Mouse (Mus musculus) layer of hippocampus, postnatal 25 days (tissue): Measurements from ENCODE around the gene St3gal2. TPM values are rescaled to one million over a fixed set of nuclear protein-coding genes. Genes with fewer than 3 reads are reported as not detected.
"Not testable (repeated sequence)": the region's sequence is repeated elsewhere in the genome, so short reads cannot be mapped to it uniquely, and the experiment has no call there.

Experiments used
- DNase-seq, 2 experiments: peaks; one replicate each; pipeline ENCODE4 v3.0.0; 2022; ENCODE audit warnings: mixed read lengths in 2 of 2, low spot score in 1 of 2; ENCODE audit errors: extremely low spot score in 1 of 2
- microRNA-seq, 2 experiments: library from miRNA; unstranded; fragments of <30 nt; microRNA quantifications; one replicate each; pipeline ENCODE4 v1.2.0; 2021
- total RNA-seq, 2 experiments: library from RNA; stranded (reverse); gene quantifications; 2 replicates each; pipeline ENCODE4 v1.2.3; 2021

Gene St3gal2
- total RNA-seq, 2 experiments from 2014 or later: 95.8 to 101 TPM

DNA sequence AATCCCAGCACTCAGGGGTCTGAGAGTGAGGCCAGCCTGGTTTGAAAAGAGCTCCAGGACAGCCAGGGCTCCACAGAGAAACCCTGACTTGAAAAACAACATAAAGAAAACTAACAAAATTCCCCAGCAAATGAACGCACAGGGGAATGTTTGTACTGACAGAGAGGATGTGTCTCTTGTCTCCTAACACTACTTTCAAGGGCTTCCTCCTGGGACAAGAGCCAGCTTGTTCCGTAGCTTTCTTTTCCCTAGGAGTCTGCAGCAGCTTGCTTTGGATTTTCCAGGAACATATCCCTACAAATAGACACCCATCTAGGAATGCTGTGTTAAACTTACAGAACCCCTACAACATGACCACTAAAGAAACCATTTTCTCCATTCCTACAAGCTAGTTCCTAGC, 58.3 kb downstream of the St3gal2 start:
- DNase-seq: not testable (repeated sequence)

DNA sequence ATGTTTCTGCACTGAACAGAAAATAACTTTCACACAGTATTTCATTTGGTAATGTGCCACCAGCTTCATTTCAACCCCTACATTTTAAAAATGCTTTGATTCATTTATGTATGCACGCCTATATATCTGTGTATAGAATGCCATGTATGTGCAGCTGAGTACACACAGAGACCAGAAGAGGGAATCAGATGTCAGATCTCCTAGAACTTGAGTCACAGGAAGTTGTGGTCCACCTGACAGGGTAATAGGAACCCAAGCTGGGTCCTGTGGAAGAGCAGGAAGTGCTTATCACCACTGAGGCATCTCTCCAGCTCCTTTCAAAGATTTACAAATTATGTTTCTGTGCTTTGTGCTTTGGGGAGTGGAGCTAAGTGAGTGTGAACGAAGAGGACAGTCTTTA, 61.6 kb downstream of the St3gal2 start:
- no peak for DNase-seq

DNA sequence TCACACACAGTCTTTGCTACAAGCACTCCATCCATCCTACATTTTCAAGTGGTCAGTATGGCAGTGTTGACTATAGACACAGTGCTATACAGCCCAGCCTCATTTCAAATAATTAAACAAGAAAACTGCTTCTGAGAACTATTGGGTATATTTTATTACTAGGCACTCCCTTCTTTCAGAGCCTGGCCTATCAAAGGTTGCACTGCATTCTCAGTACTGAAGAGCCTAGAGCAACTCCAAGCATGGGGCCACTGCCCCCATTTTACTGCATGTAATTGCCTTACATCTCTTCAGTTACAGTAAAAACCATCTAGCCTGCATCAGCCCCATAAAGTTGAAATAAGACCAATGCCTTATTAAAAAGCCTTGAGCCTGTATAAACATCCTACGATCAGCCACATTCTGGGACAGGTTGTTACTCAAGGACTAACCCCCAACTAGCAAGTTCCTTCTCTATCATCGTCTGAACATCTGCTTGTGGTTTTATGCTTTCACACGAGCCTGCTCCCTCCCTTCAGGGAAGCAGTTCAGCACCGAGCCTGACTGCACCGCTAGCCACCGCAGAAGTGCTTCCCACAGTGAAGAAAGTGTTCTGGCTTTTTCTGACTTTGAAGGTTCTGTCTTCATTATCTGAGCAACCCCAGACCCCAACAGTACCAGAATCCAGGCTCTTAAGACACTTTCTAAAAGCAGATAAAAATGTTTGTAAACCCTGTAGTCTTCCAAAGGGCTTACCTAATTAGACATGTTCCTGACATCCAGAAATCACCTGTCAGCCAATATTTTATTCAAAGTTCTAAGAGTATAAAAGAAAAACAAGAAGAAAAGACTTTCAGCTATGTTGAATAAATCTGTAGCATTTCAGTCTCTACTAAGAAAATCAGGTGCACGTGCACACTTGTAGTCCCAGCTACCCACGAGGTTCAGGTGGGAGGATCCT, 68.4 kb downstream of the St3gal2 start:
- DNase-seq: no peak

DNA sequence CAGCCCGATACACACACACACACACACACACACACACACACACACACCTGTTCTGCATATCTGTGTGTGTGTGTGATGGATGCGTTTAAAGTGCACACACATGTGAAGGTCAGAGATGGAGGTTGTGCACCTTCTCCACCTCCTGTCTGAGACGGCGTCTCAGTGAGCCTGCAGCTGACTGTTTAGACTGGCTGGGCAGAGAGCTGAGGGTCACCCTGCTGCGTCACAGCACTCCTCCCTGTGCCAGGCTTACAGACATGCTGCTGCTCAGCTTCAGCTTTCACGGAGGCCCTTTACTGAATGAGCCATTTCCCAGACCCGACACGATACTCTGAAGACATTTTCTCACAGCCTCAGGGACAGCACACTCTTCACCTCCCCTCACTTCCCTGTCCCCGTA, 70.3 kb downstream of the St3gal2 start:
- no peak for DNase-seq

DNA sequence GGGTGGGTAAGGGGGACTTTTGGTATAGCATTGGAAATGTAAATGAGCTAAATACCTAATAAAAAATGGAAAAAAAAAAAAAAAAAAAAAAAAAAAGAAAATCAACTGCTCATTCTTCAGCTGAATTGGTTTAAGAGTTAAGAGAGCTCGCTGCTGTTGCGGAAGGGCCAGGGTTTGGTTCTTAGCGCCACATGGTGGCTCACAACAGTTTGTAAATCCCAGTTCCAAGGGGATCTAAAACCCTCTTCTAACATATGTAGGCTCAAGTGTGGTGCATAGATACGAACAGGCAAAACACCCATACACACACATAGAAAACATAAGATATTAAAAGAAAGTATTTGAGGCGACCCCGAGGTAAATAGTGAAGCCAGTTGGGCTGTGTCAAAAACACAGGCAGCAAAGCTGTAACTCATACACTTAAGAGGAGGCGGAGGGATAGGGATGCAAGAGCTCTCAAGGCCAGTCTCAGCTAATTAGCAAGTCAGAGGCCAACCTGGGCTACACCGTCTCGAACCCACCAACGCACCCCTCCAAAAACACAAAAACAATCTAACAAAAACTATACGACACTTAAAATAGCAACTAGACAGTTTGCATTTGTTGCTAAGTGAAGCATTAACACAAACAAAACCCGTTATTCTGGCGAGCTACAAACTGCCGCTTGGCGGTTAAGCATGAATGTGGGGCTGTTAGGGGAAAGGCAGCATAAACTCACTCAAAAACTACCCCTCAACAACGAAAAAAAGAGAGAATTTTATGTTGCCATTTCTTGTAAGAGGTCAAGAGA, 77.1 kb downstream of the St3gal2 start:
- DNase-seq: no peak

DNA sequence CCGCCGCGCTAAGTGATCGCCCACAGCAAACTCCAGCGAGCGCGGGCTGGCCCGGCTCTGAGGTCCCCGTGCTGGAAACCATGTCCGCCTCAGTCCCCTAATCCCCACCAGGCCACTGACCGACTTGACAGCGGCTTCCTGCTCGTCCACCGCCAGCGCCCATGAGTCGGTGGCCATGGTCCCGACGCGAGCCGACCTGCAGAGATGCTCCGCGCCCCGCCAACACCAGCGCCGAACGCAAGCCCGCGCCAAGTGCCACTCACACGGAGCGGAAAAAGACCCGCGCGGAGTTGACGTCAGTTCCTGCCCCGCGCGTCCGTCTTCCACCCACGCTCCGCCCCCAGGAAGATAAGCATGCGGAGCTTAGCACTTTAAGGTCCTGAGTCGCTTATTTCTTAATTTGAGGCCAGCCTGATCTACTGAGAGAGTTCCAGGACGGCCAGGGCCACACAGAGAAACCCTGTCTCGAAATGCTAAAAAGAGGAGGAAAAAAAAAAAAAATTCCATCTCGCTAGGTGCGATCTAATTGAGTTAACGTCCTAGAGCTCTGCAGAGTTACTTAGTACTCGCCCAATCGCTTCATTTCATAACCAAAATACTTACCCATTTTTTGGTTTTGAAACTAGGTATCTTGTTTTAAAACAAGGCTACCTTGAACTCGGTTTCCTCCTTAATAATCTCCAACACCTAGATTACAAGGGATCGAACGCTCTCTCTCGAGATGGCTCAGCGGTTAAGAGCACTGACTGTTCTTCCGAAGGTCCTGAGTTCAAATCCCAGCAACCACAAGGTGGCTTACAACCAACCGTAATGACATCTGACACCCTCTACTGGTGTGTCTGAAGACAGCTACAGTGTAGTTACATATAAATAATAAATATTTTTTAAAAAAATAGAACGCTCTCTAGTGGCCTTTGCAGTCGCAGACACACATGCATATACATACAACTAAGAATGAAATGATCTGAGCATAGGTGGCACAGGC, 78.1 kb downstream of the St3gal2 start, which contains the start of gene Ddx19a:
Ddx19a (minus strand) TSS at position 254 of the 985 bp plus-strand sequence.
- peak; percentile 76 to 83 for DNase-seq

DNA sequence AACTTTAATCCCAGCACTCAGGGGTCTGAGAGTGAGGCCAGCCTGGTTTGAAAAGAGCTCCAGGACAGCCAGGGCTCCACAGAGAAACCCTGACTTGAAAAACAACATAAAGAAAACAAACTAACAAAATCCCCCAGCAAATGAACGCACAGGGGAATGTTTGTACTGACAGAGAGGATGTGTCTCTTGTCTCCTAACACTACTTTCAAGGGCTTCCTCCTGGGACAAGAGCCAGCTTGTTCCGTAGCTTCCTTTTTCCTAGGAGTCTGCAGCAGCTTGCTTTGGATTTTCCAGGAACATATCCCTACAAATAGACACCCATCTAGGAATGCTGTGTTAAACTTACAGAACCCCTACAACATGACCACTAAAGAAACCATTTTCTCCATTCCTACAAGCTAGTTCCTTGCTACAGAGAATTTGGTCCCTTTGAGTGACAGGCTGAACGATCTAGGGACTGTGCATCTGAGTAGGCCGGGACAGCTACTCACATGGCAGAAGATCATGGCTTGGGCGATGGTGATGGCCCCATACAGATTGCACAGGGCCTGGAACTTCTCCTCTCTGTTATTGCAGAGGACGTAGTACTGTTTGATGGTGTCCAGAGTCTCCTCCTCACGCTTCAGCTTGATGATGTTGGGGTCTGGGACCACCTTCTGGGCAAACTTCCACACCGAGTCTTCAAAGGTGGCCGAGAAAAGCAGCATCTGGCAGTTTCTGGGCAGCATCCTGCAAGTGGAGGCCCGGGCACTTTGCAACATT, 90.7 kb downstream of the St3gal2 start:
- not testable (repeated sequence) for DNase-seq

Small RNA genes within 50 kb of the gene (microRNA-seq; reads per million reads assigned to microRNA genes)
- 1.1 to 3.0 reads per million in 2 experiments for gene Mir3473d

Other genes starting within 250 kb of the St3gal2 start
- gene Mtss1l, start 198.4 kb upstream of the St3gal2 start, total RNA-seq: 100 to 1,000 TPM; 206 to 252 TPM
- 10 to 100 TPM; 77.1 to 79.3 TPM for gene Il34, start 114.0 kb upstream of the St3gal2 start, total RNA-seq
- gene Cog4, start 73.3 kb upstream of the St3gal2 start, total RNA-seq: 10 to 100 TPM; 61.1 to 64.0 TPM
- 10 to 100 TPM; 68.1 to 68.6 TPM for gene Sf3b3, start 73.1 kb upstream of the St3gal2 start, total RNA-seq
- 10 to 100 TPM; 20.9 to 23.1 TPM for gene Fuk, start 17.4 kb upstream of the St3gal2 start, total RNA-seq
- gene Ddx19a, start 77.9 kb downstream of the St3gal2 start, total RNA-seq: 10 to 100 TPM; 26.4 to 32.6 TPM
- 10 to 100 TPM; 20.4 to 22.2 TPM for gene Ddx19b, start 111.8 kb downstream of the St3gal2 start, total RNA-seq
- 10 to 100 TPM; 79.5 to 85.2 TPM for gene Aars, start 113.2 kb downstream of the St3gal2 start, total RNA-seq
- gene Exosc6, start 136.4 kb downstream of the St3gal2 start, total RNA-seq: not detected
- 1 to 10 TPM; 1.5 to 1.8 TPM for gene Clec18a, start 172.5 kb downstream of the St3gal2 start, total RNA-seq
- 10 to 100 TPM; 27.2 to 31.4 TPM for gene Pdpr, start 174.7 kb downstream of the St3gal2 start, total RNA-seq